Mouse (Mus musculus) cerebellum, adult 8-10 months (tissue): ENCODE measurements around the gene 1700013H16Rik.
"Not testable (repeated sequence)": the region's sequence is repeated elsewhere in the genome, so short reads cannot be mapped to it uniquely, and the experiment has no call there.

Experiments used
- DNase-seq: peaks from one replicate; pipeline ENCODE4 v3.0.0; 2022

Gene 1700013H16Rik

GRCm38 (mm10) chrX:53757736-53758135 lies at the start of gene 1700013H16Rik:
Gene 1700013H16Rik (minus strand): TSS chrX:53757831.
- no peak for DNase-seq

GRCm38 (mm10) chrX:53799074-53799473 lies 41.4 kb upstream of the 1700013H16Rik start:
- DNase-seq, result no peak

GRCm38 (mm10) chrX:53797519-53797918 lies 39.9 kb upstream of the 1700013H16Rik start, which contains the start of gene Xlr:
Gene Xlr (minus strand): TSS chrX:53797706.
- DNase-seq, result not testable (repeated sequence)

GRCm38 (mm10) chrX:53776276-53776675 lies 18.6 kb upstream of the 1700013H16Rik start, which contains the start of gene Zfp36l3:
Gene Zfp36l3 (minus strand): TSS chrX:53776394.
- no peak for DNase-seq

GRCm38 (mm10) chrX:53752851-53753250 lies 4.8 kb downstream of the 1700013H16Rik start:
- no peak for DNase-seq

GRCm38 (mm10) chrX:53728967-53729366 lies 28.7 kb downstream of the 1700013H16Rik start:
- DNase-seq, result no peak

- no peak for DNase-seq
These were observed 33.0 kb downstream of the 1700013H16Rik start, which contains the start of gene 4930502E18Rik for GRCm38 (mm10) chrX:53724596-53724995. Gene 4930502E18Rik (plus strand): TSS chrX:53724826.

GRCm38 (mm10) chrX:53716323-53717182 lies 41.1 kb downstream of the 1700013H16Rik start:
- peak; percentile 45 for DNase-seq

- DNase-seq, result no peak
These were observed 41.7 kb downstream of the 1700013H16Rik start for GRCm38 (mm10) chrX:53715942-53716322.

- no peak for DNase-seq
These were observed 55.0 kb downstream of the 1700013H16Rik start for GRCm38 (mm10) chrX:53702673-53703072.

- no peak for DNase-seq
These were observed 58.4 kb downstream of the 1700013H16Rik start for GRCm38 (mm10) chrX:53699225-53699624.

GRCm38 (mm10) chrX:53694008-53694777 lies 63.4 kb downstream of the 1700013H16Rik start:
- no peak for DNase-seq

- no peak for DNase-seq
These were observed 64.5 kb downstream of the 1700013H16Rik start for GRCm38 (mm10) chrX:53693141-53693540.
